Mouse (Mus musculus) small intestine, adult 2 months (tissue): ENCODE data around the gene Hhat.

Source experiments
- CTCF ChIP-seq: fragments of 200-500 bp; IDR thresholded peaks from 2 replicates; pipeline ENCODE4 v1.5.1; 2012; ENCODE audit warnings: low read depth, mild to moderate bottlenecking, control low read depth, inconsistent platforms, low read length, moderate library complexity, mixed read lengths; ENCODE audit not compliant: insufficient replicate concordance, insufficient read length; ENCODE audit errors: extremely low read depth
- POLR2A ChIP-seq: fragments of 200-500 bp; IDR thresholded peaks from 2 replicates; pipeline ENCODE4 v1.6.1; 2012; ENCODE audit warnings: low read depth, mild to moderate bottlenecking, control low read depth, inconsistent platforms, low read length, moderate library complexity

DNA sequence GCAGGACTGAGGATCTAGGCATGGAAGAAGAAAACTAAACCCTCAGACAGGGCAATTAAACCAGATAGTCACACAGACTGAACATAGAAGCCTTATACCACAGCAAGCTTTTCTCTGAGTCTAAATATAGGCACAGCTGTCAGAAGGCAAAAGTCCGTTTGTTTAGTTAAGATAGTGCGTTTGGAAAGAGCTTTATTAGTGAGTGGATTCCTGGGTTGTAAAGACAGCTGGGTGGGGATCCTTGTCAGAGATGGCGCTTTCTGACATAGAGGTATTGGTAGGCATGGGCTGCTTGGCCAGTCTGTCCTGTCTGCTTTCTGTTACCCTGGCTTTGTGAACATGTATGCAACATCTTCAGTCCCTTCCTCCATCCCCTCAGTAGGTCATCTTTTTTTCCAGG lies 314.0 kb downstream of the Hhat start:
- TF ChIP-seq CTCF = no peak
- TF ChIP-seq POLR2A = no peak
